Mouse (Mus musculus) stomach, postnatal 0 days (tissue): ENCODE data around the gene Lrrc47.

Experiments used
- CTCF ChIP-seq: IDR thresholded peaks from 2 replicates; pipeline ENCODE4 v1.5.1; 2016; ENCODE audit warnings: antibody characterized with exemption, low read depth, mild to moderate bottlenecking, moderate library complexity
- EP300 ChIP-seq: optimal IDR thresholded peaks from 2 replicates; pipeline ENCODE3; 2016; ENCODE audit warnings: antibody characterized with exemption

GRCm38 (mm10) chr4:154056046-154056445 is 44.5 kb downstream of the Lrrc47 start:
- no peak for TF ChIP-seq CTCF
- TF ChIP-seq EP300, result no peak
